Mouse (Mus musculus) urinary bladder, adult 2 months (tissue): ENCODE results near the gene Phactr4. TPM values are rescaled to one million over a fixed set of nuclear protein-coding genes. Genes with fewer than 3 reads are reported as not detected.
A peak's percentile ranks its signal among the peaks of the same experiment; 100 is the strongest.
"Not testable (repeated sequence)": the region's sequence is repeated elsewhere in the genome, so short reads cannot be mapped to it uniquely, and the experiment has no call there.

Source experiments
- DNase-seq: peaks from one replicate; pipeline ENCODE4 v3.0.0; 2022; ENCODE audit warnings: low spot score
- polyA plus RNA-seq: library from polyadenylated mRNA; depleted of rRNA; stranded (reverse); fragments of >200 nt; gene quantifications from 2 replicates; pipeline ENCODE4 v1.2.3, GENCODE M21; 2012; rRNA removed

Gene Phactr4
- 9.1 and 14.1 TPM in 2 replicates for polyA plus RNA-seq

- DNase-seq = peak; percentile 96
Measured at GRCm38 (mm10) chr4:132421923-132422782, at the start of gene Phactr4. Gene Phactr4, minus strand, starts transcription at chr4:132422489.

DNA sequence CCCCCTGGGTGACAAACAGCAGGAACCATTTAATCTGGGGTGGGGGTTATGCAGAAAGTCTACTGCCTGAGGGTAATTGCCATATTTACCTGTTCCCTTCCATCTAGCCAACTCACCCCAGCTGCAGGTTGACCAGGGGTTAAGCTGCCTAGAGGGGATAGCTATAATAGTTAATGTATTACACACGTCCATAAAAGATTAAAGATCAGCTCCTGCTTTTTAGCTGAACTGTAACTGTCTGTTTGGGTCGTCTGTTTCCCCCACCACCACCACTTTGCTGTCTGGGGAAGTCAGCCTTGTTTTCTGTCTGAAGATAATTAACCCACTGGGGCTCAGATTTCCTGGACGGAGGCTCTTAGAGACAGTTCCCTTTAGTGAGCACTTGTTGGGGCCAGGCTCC is 47.6 kb upstream of the Phactr4 start:
- no peak for DNase-seq

DNA sequence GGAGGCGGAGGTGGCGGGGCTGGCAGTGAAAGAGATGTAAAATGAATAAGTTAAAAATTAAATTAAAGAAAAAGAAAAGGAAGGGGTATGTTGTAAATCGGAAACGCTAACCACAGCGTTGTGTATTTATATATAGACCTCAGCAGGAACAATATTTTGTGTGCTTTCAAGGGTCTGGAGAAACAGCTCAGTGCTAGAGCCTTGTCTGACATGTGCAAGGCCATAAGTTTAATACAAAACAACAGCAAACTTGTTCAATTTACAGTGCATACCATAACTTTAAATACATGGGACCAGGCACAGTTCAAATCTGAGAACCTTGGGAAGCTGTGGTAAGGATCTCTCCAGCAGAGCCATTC is 41.9 kb upstream of the Phactr4 start:
- no peak for DNase-seq

- peak; percentile 82 for DNase-seq
Measured at GRCm38 (mm10) chr4:132463430-132464254, 41.4 kb upstream of the Phactr4 start, which contains the start of gene Med18. Gene Med18, minus strand, starts transcription at chr4:132463921.

- DNase-seq = no peak
Measured at GRCm38 (mm10) chr4:132462836-132463235, 40.5 kb upstream of the Phactr4 start.

GRCm38 (mm10) chr4:132460225-132460624 is 37.9 kb upstream of the Phactr4 start:
- no peak for DNase-seq

- no peak for DNase-seq
Measured at GRCm38 (mm10) chr4:132455561-132455960, 33.3 kb upstream of the Phactr4 start.

- DNase-seq = no peak
Measured at GRCm38 (mm10) chr4:132455146-132455545, 32.9 kb upstream of the Phactr4 start.

- DNase-seq = no peak
Measured at GRCm38 (mm10) chr4:132454216-132454615, 31.9 kb upstream of the Phactr4 start.

DNA sequence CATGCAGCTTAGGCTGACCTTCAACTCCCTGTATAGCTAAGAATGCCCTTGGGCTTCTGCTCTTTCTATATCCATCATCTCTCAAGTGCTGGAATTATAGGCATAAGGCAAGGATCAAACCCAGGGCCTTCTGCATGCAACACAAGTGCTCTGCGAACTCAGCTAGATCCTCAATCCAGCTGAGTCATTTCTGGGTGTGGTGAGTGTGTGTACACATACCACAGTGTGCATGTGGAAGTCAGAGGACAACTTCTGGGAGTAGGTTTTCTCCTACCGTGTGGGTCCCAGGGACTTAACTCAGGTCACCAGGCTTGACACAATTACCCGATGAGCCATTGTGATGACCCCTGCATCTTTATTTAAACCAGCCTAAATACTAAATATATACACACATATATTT is 27.5 kb upstream of the Phactr4 start:
- DNase-seq = no peak

GRCm38 (mm10) chr4:132446105-132446504 is 23.8 kb upstream of the Phactr4 start:
- DNase-seq = no peak

DNA sequence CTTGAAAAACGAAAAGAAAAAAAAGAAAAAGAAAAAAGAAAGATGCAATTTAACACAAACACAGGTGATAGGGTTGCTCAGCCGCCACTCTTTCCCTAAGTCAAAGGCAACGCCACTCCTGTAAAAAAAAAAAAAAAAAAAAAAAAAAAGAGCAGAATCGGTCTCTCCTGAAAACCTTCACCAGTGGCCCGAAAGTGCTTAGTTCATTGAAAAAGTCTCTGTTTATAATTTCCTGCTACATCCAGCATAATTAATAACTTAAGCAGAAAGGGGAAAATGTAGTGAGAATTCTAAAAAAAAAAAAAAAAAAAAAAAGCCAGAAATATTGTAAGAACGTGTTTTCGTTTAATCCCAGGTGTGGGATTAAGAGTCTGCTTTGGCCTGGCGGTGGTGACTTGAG is 22.2 kb upstream of the Phactr4 start:
- no peak for DNase-seq

DNA sequence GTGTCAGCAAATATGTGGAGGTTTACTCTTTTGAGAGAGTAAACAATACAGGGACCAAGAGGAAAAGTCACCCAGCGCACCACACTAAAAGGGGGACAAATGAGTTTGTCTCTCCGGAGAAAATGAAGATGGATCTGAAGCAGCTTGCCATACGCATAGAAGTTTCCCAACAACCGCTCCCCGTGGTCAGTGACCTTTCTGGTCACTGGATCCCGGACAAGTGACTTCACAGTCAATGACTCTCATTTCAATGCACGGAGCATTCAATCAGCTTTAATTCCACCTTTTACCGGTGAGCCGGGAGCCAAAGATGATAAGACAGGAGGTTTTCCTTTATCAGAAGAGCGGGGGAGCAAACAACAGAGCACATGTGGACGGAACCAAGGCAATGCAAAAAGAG is 15.6 kb upstream of the Phactr4 start:
- DNase-seq = no peak

DNA sequence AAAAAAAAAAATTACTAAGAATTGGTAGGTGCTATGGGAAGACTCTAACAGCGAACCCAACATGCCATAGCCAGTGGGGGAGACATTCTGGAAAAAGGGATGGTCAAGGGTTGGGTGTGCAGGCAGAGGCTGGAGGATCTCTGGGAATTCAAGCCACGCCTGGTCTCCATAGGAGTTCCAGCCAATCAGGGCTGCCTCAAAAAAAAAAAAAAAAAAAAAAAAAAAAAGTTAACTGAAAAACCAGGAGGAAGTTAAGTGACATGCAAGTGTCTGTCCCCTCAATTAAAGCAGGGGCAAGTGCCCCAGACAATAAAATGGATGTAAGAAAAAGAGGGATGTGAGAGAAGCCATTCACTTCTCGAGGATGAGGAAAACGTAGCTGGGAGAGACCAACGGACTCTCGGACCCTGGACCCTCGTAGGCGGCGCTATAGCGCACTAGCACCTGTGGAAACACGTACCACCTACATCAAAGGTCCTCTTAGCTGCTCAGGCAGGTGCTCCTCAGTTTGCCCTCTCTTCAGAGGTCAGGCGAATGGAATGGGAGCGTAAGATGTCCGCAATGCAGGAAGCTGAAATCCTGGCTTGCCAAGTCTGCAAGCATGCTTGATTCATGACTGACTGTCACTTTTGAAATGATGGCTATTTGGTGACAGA is 10.6 kb upstream of the Phactr4 start:
- no peak for DNase-seq

GRCm38 (mm10) chr4:132428022-132428542 is 5.8 kb upstream of the Phactr4 start:
- DNase-seq = no peak

GRCm38 (mm10) chr4:132427493-132427892 is 5.2 kb upstream of the Phactr4 start:
- DNase-seq = no peak

DNA sequence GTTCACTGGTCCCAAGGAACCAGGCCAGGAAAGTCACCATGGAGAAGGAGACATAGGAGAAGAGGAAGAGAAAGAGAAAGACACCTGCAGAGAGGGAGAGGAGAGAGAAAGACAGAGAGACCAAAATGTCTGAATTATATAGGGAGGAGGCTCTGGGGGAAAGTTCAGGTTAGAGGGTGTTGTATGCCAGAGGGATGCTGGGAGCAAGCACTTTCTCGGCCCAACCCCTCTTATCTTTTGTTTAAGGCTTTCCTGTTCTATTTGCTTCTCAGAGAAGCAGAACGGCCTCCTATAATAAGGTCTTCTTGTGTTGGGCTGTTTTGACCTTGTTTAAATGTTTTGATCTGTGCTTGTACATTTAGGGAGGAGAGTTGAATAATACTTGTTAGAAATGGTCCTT is 3.7 kb upstream of the Phactr4 start:
- DNase-seq = no peak

- no peak for DNase-seq
Measured at GRCm38 (mm10) chr4:132424765-132425164, 2.5 kb upstream of the Phactr4 start.

GRCm38 (mm10) chr4:132421556-132421922 is 750 bp downstream of the Phactr4 start:
- no peak for DNase-seq

DNA sequence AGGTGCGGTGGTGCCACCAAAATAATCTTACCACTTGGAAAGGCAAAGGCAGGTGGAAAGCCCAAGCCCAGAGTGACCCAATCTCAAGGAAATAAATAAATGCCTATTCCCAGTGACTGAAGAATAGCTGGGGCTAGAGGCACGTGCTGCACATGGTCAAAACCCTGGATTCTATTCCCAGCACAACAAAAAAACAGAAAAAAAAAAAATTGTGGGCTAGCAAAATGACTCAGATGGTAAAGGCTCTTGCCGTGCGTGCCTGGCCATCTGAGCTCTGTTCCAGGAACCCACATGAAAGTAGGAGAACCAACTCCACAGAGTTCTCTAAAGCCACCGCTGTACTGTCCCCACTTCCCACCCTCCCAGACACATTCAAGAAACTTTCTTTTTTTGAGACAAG is 1.8 kb downstream of the Phactr4 start:
- DNase-seq = no peak

GRCm38 (mm10) chr4:132415966-132416365 is 6.3 kb downstream of the Phactr4 start:
- DNase-seq = no peak

- DNase-seq = not testable (repeated sequence)
Measured at GRCm38 (mm10) chr4:132413257-132413656, 9.0 kb downstream of the Phactr4 start.
